In the genomic region with DNA sequence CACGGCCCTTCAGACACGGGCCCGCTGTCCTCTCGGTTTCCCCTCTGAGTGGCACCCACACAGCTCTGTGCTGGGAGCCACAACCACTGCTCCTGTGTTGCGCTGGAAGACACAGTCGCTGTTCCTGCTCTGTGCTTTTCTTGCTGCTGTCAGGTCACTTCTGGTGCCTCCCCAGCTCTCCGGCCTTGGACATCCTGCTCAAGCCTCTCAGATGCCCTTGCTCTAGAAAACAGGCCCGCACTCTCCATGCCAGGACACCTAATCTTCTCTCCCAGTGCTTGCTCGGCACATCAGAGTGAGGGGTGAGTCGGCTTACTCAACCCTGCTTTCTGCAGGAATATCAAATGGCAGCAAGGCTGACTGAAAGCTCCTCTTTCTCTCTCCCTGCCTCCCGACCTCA, we compare ENCODE assay signal across 21 mouse cellular contexts. TPM values are rescaled to one million over a fixed set of nuclear protein-coding genes. Genes with fewer than 3 reads are reported as not detected.
DNase-seq lines count a peak whose midpoint lies in the region; ATAC-seq and TF ChIP-seq lines count a peak whose summit lies in the region.
"Had no signal": no experiment of that assay in that cellular context is flagged by ENCODE, and none has a peak within 500 bp of the region (broad histone marks: within the 10 kb centered on the region; RNA-seq: fewer than 3 reads in every experiment).

No protein-coding gene starts in this region.

- no peak overlapping the region for H3K9ac ChIP-seq in hindbrain, postnatal 0 days (replicated peaks; ENCODE audit: low read length)
- H3K9ac ChIP-seq in hindbrain, embryonic 14.5 days: no peak overlapping the region
- H3K9ac ChIP-seq: heart, embryonic 15.5 days had no signal

- 81% methylated on average over 11 of the region's 11 CpGs for WGBS in hindbrain, postnatal 0 days
- 85% methylated on average over 11 of the region's 11 CpGs for WGBS in hindbrain, embryonic 14.5 days

- no peak for DNase-seq in hindbrain, postnatal 0 days (ENCODE audit: low spot score)
- no peak for DNase-seq in hindbrain, embryonic 14.5 days (ENCODE audit: low spot score)
- peak; percentile 23 for DNase-seq in ZHBTc4 (ENCODE audit: low read depth, low spot score)
- DNase-seq in adrenal gland, adult 8-10 months: peak; percentile 71
- peak; percentile 29 for DNase-seq in gastrocnemius, postnatal 14 days
- no peak for DNase-seq in left cerebral cortex, adult 8-10 months (ENCODE audit: low spot score in 2 of 2)
- DNase-seq in layer of hippocampus, postnatal 36 days: no peak
- DNase-seq: cerebellum, adult 8-10 months; heart, adult 2 months; kidney, adult 11 months; lung, adult 18-20 months; lung, postnatal 14 days; midbrain, embryonic 14.5 days; retina, postnatal 1 day; thymus, postnatal 25 days had no signal

- no peak overlapping the region for H3K4me3 ChIP-seq in hindbrain, postnatal 0 days (ENCODE audit: low read length)
- no peak overlapping the region for H3K4me3 ChIP-seq in hindbrain, embryonic 14.5 days (replicated peaks; ENCODE audit: low read length)
- H3K4me3 ChIP-seq: heart, adult 2 months; heart, embryonic 15.5 days; megakaryocyte, embryonic 14.5 days had no signal

- H3K9me3 ChIP-seq in hindbrain, postnatal 0 days (ENCODE audit: low read length): no peaks in the 10 kb centered on the region
- no peaks in the 10 kb centered on the region for H3K9me3 ChIP-seq in hindbrain, embryonic 14.5 days (ENCODE audit: control insufficient read depth, low read length)
- H3K9me3 ChIP-seq: heart, embryonic 15.5 days; megakaryocyte, embryonic 14.5 days had no signal

- H3K4me2 ChIP-seq in hindbrain, postnatal 0 days (ENCODE audit: low read depth, low read length): no peak overlapping the region
- H3K4me2 ChIP-seq in hindbrain, embryonic 14.5 days (replicated peaks): no peak overlapping the region
- H3K4me2 ChIP-seq: heart, embryonic 15.5 days; liver, embryonic 11.5 days had no signal

- no peak overlapping the region for H3K27ac ChIP-seq in hindbrain, postnatal 0 days
- no peak overlapping the region for H3K27ac ChIP-seq in hindbrain, embryonic 14.5 days
- H3K27ac ChIP-seq: heart, adult 2 months; heart, embryonic 15.5 days had no signal

- intact Hi-C loops in gastrocnemius, postnatal 14 days (cut with DNase I; ENCODE audit: low total_unique reads): no loop called here

- peaks cover 11% of the 10 kb centered on the region; the same call in 1 of the 2 replicates for H3K4me1 ChIP-seq in hindbrain, postnatal 0 days (ENCODE audit: insufficient read depth, low read length)
- peaks cover 18% of the 10 kb centered on the region for H3K4me1 ChIP-seq in hindbrain, embryonic 14.5 days (replicated peaks; ENCODE audit: control insufficient read depth, insufficient read depth, low read length)

- H3K27me3 ChIP-seq in hindbrain, postnatal 0 days (ENCODE audit: insufficient read depth, low read length): no peaks in the 10 kb centered on the region
- no peaks in the 10 kb centered on the region for H3K27me3 ChIP-seq in hindbrain, embryonic 14.5 days (ENCODE audit: control insufficient read depth, insufficient read depth, low read length)
- H3K27me3 ChIP-seq: heart, embryonic 15.5 days had no signal

- ATAC-seq in hindbrain, postnatal 0 days: 0 out of 2 replicates have a peak, but pooled peaks have one; percentile 35
- no peak for ATAC-seq in hindbrain, embryonic 14.5 days (ENCODE audit: low FRiP score)
- ATAC-seq: forebrain, embryonic 14.5 days had no signal

- H3K36me3 ChIP-seq in hindbrain, postnatal 0 days (ENCODE audit: insufficient read depth, low read length): no peaks in the 10 kb centered on the region; the same call in 1 of the 2 replicates
- H3K36me3 ChIP-seq in hindbrain, embryonic 14.5 days (replicated peaks; ENCODE audit: control insufficient read depth, insufficient read depth): peaks cover 11% of the 10 kb centered on the region
- H3K36me3 ChIP-seq: heart, embryonic 15.5 days had no signal

- no peak for TF ChIP-seq CTCF in hindbrain, postnatal 0 days (IDR thresholded peaks at IDR 0.05; ENCODE audit: low read depth)

RNA-seq across cellular contexts. Expression of a gene that starts 28.7 kb away (rescaled TPM):
- 108 and 117 TPM in 2 replicates for total RNA-seq in hindbrain, postnatal 0 days (2014; rRNA removed)
- 53.0 and 60.5 TPM in 2 replicates for polyA plus RNA-seq in hindbrain, postnatal 0 days (2015; fragmentation: Nextera tagmentation; extraction: Ambion mirVana)
- 68.5 and 75.5 TPM in 2 replicates for polyA plus RNA-seq in hindbrain, embryonic 14.5 days (2014; fragmentation: Nextera tagmentation; extraction: Ambion mirVana)
- total RNA-seq in adrenal gland, adult 8-10 months (2022): 10 to 100 TPM in 2 of 4 experiments, 1 to 10 TPM in 2; 4.8 to 16.9 (median 9.3) TPM
- 10 to 100 TPM; 38.3 to 48.7 TPM for total RNA-seq in gastrocnemius, postnatal 14 days (2021)
- 100 to 1,000 TPM; 242 to 283 (median 258) TPM for total RNA-seq in left cerebral cortex, adult 8-10 months (2022)
- 100 to 1,000 TPM; 212 to 247 TPM for total RNA-seq in layer of hippocampus, postnatal 36 days (2021)

RNA-seq across cellular contexts. Expression of a gene that starts 49.0 kb away (rescaled TPM):
- 37.6 and 40.0 TPM in 2 replicates for total RNA-seq in hindbrain, postnatal 0 days (2014; rRNA removed)
- 15.5 and 16.6 TPM in 2 replicates for polyA plus RNA-seq in hindbrain, postnatal 0 days (2015; fragmentation: Nextera tagmentation; extraction: Ambion mirVana)
- polyA plus RNA-seq in hindbrain, embryonic 14.5 days (2014; fragmentation: Nextera tagmentation; extraction: Ambion mirVana): 13.1 and 16.2 TPM in 2 replicates
- total RNA-seq in adrenal gland, adult 8-10 months (2022): under 1 TPM in 2 of 4 experiments, not detected in 2; 0.09 to 0.21 TPM
- total RNA-seq in gastrocnemius, postnatal 14 days (2021): under 1 TPM; 0.22 to 0.27 TPM
- 1 to 10 TPM; 4.4 to 8.6 (median 4.7) TPM for total RNA-seq in left cerebral cortex, adult 8-10 months (2022)
- total RNA-seq in layer of hippocampus, postnatal 36 days (2021): 1 to 10 TPM; 4.3 to 5.8 TPM
- total RNA-seq: heart, adult 2 months; hematopoietic stem cell, adult 5-6 weeks; neutrophil, adult 5-6 weeks had no signal

RNA-seq across cellular contexts. Expression of a gene that starts 49.7 kb away (rescaled TPM):
- total RNA-seq in hindbrain, postnatal 0 days (2014; rRNA removed): 67.9 and 102 TPM in 2 replicates
- 39.3 and 41.7 TPM in 2 replicates for polyA plus RNA-seq in hindbrain, postnatal 0 days (2015; fragmentation: Nextera tagmentation; extraction: Ambion mirVana)
- polyA plus RNA-seq in hindbrain, embryonic 14.5 days (2014; fragmentation: Nextera tagmentation; extraction: Ambion mirVana): 61.4 and 67.6 TPM in 2 replicates
- total RNA-seq in adrenal gland, adult 8-10 months (2022): 10 to 100 TPM; 26.1 to 36.2 (median 29.8) TPM
- 10 to 100 TPM; 42.6 to 58.9 TPM for total RNA-seq in gastrocnemius, postnatal 14 days (2021)
- total RNA-seq in left cerebral cortex, adult 8-10 months (2022): 10 to 100 TPM; 22.7 to 25.8 (median 25.1) TPM
- total RNA-seq in layer of hippocampus, postnatal 36 days (2021): 10 to 100 TPM; 37.4 to 38.0 TPM

Comparison
In these comparisons a context has a peak if more than half of its experiments do, and no peak if none do; other contexts are left out.
1. DNase-seq: peak in ZHBTc4 (single experiment), adrenal gland, adult 8-10 months (single experiment) and gastrocnemius, postnatal 14 days (single experiment); none in hindbrain, postnatal 0 days (single experiment), hindbrain, embryonic 14.5 days (single experiment), left cerebral cortex, adult 8-10 months (0 of 2) and layer of hippocampus, postnatal 36 days (0 of 2).
2. RNA of a gene that starts 49.0 kb away (total RNA-seq): 37.6 to 40.0 TPM in hindbrain, postnatal 0 days, 4.3 to 5.8 TPM in layer of hippocampus, postnatal 36 days and 4.4 to 8.6 TPM in left cerebral cortex, adult 8-10 months; 0.22 to 0.27 TPM in gastrocnemius, postnatal 14 days and 0.09 to 0.21 TPM in adrenal gland, adult 8-10 months; every median in the first group is over 4 times any median in the second.